Mouse (Mus musculus): ENCODE data around the gene Fam199x.

Fam199x gene

DNA sequence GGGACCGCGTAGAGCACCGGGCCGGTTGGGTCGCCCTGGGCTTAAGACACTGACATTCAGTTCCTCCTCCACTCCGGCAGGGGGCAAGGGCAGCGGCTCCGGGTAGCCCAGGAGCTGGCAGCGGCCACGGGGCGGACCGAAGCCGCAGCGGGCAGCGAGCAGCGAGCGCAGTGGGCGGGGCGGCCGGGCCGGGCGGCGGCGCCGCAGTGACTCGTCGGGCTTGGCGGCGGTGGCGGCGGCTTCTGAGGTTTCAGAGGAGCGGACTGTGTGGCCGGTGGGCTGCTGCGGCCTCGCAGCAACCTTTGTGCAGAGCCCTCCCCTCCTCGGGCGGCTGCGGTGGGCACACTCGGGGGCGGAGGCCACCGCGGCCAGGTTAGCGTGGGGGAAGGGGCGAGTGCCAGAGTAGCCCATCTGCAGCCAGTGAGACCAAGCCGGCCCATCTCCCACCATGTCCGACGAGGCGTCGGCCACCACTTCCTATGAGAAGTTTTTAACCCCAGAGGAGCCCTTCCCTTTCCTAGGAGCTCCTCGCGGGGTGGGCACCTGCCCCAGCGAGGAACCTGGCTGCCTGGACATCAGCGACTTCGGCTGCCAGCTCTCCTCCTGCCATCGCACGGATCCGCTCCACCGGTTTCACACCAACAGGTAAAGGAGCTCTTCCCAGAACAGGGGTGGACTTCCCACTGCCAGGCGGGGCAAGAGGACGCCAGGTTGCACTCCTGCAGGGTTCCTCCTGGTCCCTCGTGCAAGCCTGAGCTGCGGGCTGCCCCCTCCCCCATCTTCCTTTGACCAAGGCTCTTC, at the start of gene Fam199x:
Gene Fam199x (plus strand): TSS at position 170 of the 801 bp plus-strand sequence.
- ATAC-seq (ENCODE audit: low TSS enrichment): peak; percentile 89

DNA sequence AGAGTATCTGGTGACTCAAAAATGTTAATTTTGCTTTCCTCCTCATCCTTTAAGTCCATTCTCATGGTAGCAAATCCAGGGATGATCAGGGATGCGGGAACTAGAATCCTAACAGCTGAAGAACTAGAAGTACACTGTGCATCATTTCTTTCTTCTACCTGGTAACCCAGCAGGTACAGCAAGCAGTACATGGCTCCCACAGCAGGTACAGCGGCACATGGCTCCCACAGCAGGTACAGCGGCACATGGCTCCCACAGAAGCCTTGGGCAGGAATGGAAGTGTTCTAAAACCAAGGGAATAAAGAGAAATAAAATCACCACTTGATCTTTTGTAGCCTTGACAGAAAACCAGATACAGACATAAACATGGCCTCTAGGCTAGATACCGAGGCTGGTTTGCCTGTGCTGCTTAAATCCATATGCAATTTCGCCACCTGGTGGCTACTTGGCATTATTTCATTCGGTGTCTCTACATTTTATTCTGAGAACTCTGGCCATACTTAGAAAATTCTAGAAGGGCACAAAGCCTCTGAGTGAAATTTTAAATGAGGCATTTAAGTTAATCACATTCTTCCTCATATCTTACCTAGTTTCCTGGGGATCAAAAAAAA, 34.2 kb upstream of the Fam199x start:
- ATAC-seq (ENCODE audit: low TSS enrichment): peak; percentile 89

DNA sequence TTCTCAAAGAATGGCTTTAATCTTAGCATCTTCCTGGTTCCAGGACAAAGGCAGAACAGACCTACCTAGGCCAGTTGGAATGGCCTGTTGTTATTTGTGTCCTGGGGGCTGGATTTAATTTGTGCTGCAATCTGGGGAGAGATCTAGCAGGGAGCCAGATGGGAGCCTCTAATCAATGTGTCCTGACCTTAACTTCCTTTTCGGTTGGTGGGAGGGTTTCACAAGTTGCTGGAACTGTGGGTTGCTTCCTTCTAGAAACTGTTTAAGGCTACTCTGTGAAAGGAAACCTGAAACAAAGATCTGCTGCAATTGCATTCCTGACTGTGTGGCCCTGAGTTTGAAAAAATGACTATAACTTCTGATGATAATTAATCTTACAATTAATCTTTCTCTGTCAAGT, 31.7 kb upstream of the Fam199x start:
- ATAC-seq (ENCODE audit: low TSS enrichment): no peak

DNA sequence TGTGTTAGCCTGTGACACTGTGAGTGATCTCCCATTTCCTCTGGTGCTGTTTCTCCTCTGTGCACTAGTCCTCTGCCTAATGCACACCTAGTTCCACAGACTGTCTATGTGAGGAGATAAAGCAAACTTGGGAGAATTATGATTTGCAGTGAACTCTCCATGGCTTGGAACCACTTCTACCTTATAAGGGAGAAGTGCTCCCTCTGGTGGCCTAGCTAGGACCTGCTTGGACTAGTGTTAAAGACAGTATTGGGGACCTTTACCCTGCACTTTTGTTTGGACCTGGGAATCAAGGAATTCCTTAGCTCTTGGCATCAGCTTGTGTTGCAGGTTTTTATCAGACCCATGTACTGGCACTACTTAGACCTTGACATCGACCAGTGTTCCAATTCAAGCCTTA, 30.1 kb upstream of the Fam199x start:
- ATAC-seq (ENCODE audit: low TSS enrichment): peak; percentile 85

DNA sequence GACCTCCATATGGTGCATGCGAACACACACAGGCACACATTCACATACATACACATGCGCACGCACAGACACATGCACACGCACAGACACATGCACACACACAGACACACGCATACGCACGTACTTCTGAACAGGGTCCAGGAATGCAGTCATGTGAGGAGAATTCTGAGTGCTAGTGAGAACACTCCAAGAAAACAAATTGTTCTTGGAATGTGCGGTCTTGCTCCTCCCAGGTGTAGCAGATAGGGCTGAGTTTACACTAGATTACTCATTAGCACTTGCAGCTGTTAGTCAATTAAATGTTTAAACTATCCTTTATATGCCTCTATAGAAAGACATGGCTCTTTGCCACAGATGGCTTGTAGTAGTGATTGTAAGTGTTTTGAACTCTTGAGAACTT, 18.5 kb upstream of the Fam199x start:
- no peak for ATAC-seq (ENCODE audit: low TSS enrichment)

DNA sequence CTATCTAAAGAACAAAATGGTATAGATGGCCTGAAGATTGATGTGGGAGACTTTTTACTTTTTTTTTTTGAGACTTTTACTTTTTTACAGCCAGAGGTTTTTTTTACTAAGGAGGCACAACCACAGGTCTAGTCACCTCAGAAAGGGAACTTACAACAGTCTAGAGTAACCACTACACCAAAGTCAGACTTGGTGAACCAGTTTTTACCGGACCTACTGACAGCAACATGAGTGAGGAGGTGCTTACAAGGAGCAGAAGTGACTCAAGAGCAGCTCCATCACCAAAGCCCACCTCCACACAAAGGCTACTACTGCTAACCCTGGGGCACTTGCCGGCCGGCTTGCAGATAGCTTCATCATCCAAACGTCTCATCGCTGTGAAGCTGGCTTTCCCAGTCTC, 17.7 kb upstream of the Fam199x start:
- ATAC-seq (ENCODE audit: low TSS enrichment): no peak

DNA sequence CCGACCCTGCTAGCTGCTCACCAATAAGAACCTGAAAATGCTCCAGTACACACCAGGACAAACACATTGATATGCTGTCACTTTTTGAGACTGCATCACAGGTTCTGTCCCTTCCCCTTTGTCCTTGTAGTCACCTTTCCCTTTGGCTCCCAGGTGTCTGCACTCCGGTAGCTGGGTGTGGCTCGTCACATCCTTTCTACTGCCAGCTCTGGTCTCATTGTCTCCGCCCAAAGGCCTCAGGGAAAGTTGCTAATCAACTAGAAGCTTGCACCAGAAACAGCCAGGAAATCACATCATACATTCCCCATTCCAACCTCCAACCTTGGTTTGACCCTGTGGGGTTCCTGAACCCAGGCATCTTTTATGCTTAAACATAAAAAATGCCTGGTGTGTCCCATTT, 15.1 kb upstream of the Fam199x start:
- no peak for ATAC-seq (ENCODE audit: low TSS enrichment)

DNA sequence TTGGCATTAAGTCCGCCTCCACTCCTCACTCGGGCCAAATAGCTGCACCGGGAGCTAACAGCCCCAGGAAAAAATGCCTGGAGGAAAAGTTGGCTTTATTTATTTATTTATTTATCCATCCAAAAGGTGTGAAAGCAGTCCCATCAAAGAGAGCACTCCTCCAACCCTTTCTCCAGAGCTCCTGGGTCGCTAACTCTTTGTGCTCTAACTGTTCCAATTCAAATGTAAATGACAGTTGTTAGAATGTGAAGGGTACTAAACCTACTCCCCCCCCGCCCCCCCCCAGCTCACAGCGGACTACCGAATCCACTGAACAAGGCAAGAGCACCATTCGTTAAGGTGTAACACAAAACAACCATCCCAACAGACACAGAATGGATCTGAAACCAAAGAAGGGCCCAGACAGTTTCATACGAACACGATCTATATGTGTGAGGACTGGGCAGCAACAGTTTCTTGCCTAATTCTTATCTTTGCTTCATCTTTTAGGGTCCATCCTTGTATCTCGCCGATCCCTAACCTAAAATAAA, 11.9 kb upstream of the Fam199x start:
- peak; percentile 49; the same call in 1 of the 2 replicates for ATAC-seq (ENCODE audit: low TSS enrichment)

DNA sequence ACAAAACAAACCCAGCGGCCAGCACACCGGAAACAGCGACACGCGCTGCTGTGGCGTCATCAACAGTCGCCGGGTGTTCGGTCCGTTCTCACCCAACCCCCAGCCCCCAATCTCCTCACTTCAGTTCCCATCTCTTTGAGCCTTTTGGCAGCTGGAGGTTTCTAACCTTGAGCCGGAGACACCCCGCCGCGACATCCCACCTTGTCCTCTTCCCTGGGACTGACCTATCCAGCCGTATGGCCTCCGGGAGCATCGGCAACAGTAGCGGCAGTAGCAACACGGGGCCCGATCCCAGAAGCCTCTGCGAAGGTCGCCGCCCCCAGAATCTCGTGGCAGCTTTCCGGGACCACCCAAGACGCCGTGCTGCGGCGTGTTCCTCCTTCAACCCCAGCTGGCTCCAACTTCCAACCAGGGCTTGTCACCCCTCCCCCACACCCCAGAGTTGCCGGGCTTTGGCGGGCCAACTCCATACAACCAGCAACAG, 11.4 kb upstream of the Fam199x start, which contains the start of gene Slc25a53:
Gene Slc25a53 (minus strand): TSS at position 303 of the 484 bp plus-strand sequence.
- ATAC-seq (ENCODE audit: low TSS enrichment): peak; percentile 98

DNA sequence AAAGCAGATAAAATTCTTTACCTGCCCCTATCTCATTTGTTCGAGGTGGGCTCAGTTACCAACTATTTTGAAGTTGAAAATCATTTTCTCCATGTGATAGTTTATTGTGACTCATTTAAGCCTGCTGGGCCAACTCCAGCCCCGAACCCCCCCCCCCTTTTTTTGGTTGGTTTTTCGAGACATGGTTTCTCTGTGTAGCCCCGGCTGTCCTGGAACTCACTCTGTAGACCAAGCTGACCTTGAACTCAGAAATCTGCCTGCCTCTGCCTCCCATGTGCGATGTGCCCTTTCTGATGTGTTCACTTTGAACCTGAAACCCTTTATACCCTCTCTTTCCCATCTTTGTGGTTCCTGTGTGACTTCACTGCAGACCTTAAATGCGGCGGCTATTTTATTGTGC, 10.9 kb upstream of the Fam199x start:
- no peak for ATAC-seq (ENCODE audit: low TSS enrichment)

DNA sequence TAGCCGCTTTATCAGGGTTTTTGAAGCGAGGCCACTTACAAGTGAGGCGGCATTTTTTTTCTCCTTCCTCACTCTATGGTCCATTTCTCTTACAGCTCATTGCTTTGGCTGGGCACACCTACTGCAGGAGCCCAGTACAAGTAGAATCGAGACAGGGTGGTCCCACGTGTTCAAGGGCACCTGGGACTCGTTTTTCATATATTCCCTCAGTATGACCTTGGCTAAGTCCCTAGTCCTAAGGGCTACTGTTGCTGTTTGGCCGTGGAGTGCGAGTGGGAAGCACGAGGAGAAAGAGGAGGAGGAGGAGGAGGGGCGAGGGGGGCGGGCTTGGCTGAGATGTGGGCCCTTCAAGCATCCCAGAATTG, 352 bp upstream of the Fam199x start:
- ATAC-seq (ENCODE audit: low TSS enrichment): peak; percentile 45

DNA sequence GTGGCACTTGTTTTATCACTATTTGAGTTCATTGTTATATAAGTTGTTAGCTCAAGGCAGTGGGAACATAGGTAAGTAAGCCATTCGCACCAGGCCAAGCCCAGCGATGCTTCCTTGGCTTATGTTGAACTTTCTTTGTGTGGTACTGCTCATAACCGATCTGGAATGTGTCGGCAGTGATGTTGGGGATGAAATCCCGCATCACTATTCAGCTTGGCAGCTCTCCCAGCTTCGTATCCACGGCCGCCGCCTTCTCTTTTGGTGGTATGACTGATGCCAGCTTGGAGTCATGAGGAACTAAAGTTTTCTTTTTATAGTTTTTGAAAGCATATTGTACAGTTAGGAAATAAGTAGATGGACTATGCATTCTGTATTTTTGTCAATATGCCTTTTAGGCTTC, 13.8 kb downstream of the Fam199x start:
- peak; percentile 72 for ATAC-seq (ENCODE audit: low TSS enrichment)

DNA sequence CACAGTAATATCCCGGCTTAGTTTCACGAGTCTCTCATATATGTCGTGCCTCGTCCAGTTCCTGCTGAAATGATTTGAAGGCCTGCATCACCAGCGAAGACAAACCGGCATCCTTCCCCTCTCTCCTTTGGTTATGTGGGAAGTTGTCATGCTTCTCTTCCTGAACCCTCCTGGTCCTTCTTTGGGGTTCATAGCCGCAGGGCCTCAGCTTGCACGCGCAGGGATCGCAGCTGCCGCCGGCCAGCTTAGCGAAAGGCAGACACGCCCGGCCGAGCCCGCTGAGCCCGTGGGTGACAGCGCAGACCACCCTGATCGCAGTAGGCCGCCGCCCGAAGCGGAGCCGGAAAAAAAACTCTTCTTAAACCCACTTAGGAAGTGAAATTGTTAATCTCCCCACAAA, 55.1 kb downstream of the Fam199x start:
- no peak for ATAC-seq (ENCODE audit: low TSS enrichment)

DNA sequence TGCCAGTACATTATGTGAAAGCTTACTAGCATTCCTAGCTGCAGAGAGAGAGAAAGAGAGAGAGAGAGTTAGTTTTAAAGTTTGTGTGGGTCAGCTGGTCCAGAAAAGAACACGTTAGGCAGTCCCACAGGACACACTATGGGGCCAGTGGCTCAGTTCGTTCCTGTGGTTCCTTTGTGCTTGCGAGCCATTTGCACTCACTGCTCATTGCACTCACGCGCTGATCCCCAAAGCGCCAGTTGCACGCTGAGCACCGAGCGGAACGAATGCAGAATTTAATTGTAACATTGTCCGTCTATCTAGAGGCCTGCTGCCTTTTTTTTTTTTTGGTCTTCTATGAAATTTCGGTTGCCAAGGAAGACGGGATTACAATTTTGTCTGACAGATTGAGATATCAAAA, 57.1 kb downstream of the Fam199x start:
- no peak for ATAC-seq (ENCODE audit: low TSS enrichment)

DNA sequence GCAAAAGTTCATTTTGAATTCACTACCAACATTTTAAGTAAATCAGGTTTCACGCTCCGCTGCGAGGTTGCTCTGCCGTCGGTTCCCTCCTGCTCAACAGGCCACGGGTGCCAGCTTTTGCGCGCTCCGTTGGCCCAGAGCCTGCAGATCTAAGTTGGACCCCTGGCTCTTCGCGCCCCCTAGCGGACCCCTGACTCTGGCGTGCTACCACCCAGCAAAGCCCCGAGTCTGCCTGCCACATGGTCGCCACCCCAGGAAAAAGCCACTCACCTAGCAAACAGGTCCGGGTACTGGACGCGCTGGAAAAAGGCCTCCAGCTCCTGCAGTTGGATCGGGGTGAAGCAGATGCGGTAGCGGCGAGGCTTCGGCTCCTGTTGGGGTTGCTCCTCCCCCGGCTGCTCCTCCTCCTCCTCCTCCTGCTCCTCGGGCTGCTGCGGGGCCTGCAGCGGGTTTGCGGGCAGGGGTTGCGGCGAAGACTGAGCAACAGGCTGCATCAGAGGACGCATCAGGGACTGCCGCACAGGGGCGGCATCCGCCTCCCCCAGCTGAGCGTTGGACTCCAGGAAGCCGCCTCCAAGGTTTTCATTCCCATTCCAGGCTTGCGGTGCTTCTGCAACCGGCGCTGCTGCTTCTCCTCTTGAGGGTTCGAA, 68.8 kb downstream of the Fam199x start:
- no peak for ATAC-seq (ENCODE audit: low TSS enrichment)

DNA sequence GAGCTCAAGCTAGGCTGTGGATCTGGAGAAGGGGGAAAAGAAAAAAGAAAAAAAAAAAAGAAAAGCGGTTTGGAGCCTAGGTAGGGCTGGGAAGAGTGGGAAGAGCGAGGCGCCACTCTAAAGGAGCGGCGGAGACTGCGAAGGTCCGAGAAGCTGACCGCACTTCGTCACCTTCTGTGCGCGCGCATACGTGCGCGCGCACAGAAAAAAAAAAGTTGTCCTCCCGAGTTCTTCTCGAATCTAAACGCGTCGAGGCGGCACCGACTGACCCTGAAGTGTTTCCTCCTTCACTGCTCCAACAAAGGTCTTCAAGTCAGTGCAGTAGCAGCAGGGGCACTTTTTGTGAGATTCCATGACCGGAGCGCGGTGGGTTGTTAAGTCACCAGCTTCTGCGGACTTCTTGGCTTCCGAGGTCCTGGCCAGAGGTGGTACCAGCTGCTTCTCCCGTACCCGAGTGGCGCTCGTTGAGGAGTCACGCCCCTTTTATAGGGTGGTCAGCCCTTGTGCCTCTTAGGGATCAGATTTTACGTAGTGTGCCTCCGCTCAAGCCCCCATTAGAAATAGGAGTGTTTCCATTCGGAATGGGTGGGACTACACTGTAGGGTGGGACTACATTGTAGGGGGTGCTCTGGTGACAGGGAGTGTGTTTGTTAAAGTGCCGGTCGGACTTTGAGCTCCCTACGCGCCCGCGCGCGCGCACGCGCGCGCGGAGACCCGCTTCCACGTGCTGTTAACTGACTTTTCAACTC, 70.5 kb downstream of the Fam199x start:
- no peak for ATAC-seq (ENCODE audit: low TSS enrichment)

DNA sequence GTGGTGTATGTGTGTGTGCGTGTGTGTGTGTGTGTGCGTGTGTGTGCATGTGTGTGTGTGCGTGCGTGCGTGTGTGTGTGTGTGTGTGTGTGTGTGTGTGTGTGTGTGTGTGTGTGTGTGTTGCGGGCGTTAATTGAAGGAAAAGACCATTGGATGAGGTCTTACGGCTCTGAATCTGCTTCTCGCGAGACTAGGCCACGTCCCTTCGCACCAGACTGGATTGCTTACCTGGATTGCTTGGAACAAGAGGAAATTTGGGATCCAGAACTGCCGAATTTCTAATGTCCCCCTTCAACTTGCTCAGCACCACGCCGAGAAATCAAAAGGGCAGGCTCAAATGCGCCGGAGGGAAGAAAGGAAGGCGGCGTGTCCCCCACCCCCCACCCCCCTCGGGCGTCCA, 72.3 kb downstream of the Fam199x start, which contains the start of gene Esx1:
Gene Esx1 (minus strand): TSS at position 366 of the 400 bp plus-strand sequence.
- no peak for ATAC-seq (ENCODE audit: low TSS enrichment)

DNA sequence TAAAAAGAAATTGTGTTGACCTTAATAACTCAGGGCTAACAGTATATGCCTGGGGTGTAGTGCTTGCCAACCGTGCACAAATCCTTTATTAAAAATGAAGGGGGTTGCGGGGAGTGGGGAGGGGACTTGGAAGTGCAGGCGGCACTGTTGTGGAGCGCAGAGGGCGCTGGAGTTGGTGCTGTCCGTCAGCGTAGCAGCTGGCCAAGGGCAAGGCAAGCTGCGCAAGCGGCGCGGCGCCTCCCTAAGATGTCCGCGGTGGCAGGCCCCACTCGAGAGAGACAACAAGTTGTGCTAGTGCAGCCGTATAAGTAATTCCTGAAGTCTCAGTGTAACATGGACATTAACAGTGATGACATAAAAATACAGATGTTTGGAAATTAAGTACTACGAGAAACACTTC, 78.1 kb downstream of the Fam199x start:
- ATAC-seq (ENCODE audit: low TSS enrichment): no peak
